Mouse (Mus musculus): Measurements from ENCODE around the gene Rabgef1.

GRCm38 (mm10) chr5:130129524-130129793, 42.1 kb upstream of the Rabgef1 start:
- no peak for TF ChIP-seq E2F4 (IDR thresholded peaks at IDR 0.05; ENCODE audit: insufficient replicate concordance, low read depth, low read length)
- TF ChIP-seq ELF1 (IDR thresholded peaks at IDR 0.05; ENCODE audit: low read depth, low read length): peak; percentile 58; the same call in 1 of the 2 replicates
- TF ChIP-seq CTCF (conservative IDR thresholded peaks at IDR 0.05 in 1 of 2, IDR thresholded peaks at IDR 0.05 in 1 of 2; ENCODE audit: low read depth in 2 of 2, low read length in 2 of 2): no peak
- TF ChIP-seq CHD1 (IDR thresholded peaks at IDR 0.05; ENCODE audit: low read depth, low read length): no peak
- no peak for TF ChIP-seq ZC3H11A (IDR thresholded peaks at IDR 0.05; ENCODE audit: low read depth, low read length)
- no peak for TF ChIP-seq GABPA (IDR thresholded peaks at IDR 0.05; ENCODE audit: insufficient replicate concordance, low read depth, low read length)
- no peak for TF ChIP-seq POLR2AphosphoS2 (IDR thresholded peaks at IDR 0.05; ENCODE audit: low read depth, low read length)
- no peak for TF ChIP-seq KAT2A (IDR thresholded peaks at IDR 0.05; ENCODE audit: insufficient replicate concordance, low read length)
- no peak for TF ChIP-seq MAFK (IDR thresholded peaks at IDR 0.05; ENCODE audit: insufficient replicate concordance, low read length)
- TF ChIP-seq NELFE (IDR thresholded peaks at IDR 0.05; ENCODE audit: low read depth, low read length): no peak
- TF ChIP-seq CHD2 (IDR thresholded peaks at IDR 0.05; ENCODE audit: low read length): no peak
- TF ChIP-seq POLR2A (IDR thresholded peaks at IDR 0.05; ENCODE audit: low read depth, low read length): no peak
- no peak for TF ChIP-seq ZNF384 (IDR thresholded peaks at IDR 0.05; ENCODE audit: low read depth, low read length)
- TF ChIP-seq NRF1 (IDR thresholded peaks at IDR 0.05; ENCODE audit: low read depth, low read length): no peak
